Mouse (Mus musculus): ENCODE measurements around the gene Fxyd6.

Gene Fxyd6

DNA sequence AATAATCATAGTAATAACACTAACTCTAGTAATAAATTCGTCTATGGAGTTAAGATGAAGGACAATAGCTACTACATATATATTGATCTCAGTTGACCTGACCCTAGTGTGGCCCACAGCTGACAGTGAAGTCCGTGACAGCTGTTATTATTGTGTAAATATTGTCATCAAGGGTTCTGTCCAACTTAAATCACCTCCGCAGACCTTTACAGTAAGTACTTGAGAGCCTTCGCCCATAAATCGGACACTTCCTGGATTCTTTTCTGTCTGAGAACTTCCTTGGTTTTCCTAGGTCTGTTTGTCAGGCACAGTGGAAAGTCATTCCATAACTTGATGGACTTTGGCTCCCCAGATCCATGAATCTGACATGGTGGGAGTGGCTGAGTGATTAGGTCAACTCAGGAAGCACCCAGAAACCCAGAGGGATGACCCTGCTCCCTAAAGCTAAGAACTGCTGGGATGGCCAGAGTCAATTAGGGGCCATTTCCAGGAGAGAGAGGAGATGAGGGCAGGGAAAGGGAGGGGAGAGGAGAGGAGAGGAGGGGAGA is 74.3 kb downstream of the Fxyd6 start:
- DNase-seq (ENCODE audit: extremely low read depth, low read depth, low spot score): no peak
